Mouse (Mus musculus): ENCODE measurements at regions not wholly inside any gene's neighbourhood (a gene's known extent, or its start where the extent isn't known, plus 50 kb on each side); places are given as distances from the start of the nearest gene placed in this dataset.

DNA sequence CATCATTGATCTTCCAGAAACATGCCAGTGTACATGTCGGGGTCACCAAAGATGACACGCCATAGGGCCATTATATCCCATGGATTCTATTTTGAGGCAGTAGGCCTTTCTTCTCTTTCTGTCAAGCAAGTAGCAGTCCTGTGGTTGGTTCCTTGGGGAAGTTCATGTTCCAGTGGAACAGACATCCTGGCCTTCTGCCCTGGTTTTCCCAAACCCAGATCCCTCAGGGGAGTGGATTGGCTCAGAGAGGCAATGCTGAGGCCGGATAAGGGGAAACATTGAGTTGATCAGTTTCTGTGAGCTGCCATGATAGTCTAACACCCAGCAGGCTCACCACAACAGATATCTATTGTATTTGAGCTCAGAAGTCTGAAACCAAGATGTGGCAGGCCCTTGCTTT is 125.9 kb downstream of the Pdgfra start:
- Histone ChIP-seq H3K27me3 (replicated peaks) (peaks cover 2% of the 10 kb centered on the region), H3K36me3 (replicated peaks; ENCODE audit: low read length) (no peaks in the 10 kb centered on the region), H3K4me1 (peaks cover 46% of the 10 kb centered on the region), H3K9me3 (no peaks in the 10 kb centered on the region), H3K4me3 (replicated peaks) (no peak overlapping the region)
- no peak for TF ChIP-seq FLI1 (IDR thresholded peaks at IDR 0.05; ENCODE audit: low read length)
- no peak for TF ChIP-seq GATA1 (IDR thresholded peaks at IDR 0.05; ENCODE audit: borderline replicate concordance, low read length)

DNA sequence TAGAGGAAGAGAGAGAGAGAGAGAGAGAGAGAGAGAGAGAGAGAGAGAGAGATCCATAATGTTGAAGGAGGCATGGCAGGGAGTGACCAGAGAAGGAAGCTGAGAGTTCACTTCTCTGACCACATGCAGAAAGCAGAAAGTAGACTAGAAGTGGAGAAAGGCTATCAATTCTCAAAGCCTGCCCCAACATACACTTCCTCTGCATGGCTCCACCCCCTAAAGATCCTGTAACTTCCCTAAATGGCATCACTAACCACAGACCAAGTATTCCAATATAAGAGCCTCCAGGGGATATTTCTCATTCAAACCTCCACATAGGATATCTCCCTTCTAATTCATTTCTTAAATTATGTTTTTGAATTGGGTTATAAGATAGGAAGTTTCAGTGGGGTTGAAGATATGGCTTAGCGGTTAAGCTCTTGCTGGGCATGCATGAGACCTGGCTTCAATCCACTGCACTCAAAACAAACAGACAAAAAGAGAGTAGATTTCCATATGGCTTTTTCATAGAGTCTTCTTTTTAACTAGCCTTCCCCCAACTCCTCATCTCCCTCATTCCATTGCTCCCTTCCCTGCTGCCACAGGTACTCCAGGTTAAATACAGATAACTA is 127.6 kb downstream of the Pdgfra start:
- peaks cover 50% of the 10 kb centered on the region for H3K4me1 ChIP-seq
- H3K36me3 ChIP-seq (replicated peaks; ENCODE audit: low read length): no peaks in the 10 kb centered on the region
- H3K4me3 ChIP-seq (replicated peaks): no peak overlapping the region
- H3K9me3 ChIP-seq: no peaks in the 10 kb centered on the region
- no peaks in the 10 kb centered on the region for H3K27me3 ChIP-seq (replicated peaks)
- TF ChIP-seq GATA1 (IDR thresholded peaks at IDR 0.05; ENCODE audit: borderline replicate concordance, low read length) (no peak), FLI1 (IDR thresholded peaks at IDR 0.05; ENCODE audit: low read length) (no peak)

- Histone ChIP-seq H3K4me1 (peaks cover 50% of the 10 kb centered on the region), H3K4me3 (replicated peaks) (peak overlapping the region; percentile 42)
- no peak for TF ChIP-seq FLI1 (IDR thresholded peaks at IDR 0.05; ENCODE audit: low read length)
- no peak for TF ChIP-seq GATA1 (IDR thresholded peaks at IDR 0.05; ENCODE audit: borderline replicate concordance, low read length)
Observed at GRCm38 (mm10) chr5:75280698-75281097, 128.6 kb downstream of the Pdgfra start.

DNA sequence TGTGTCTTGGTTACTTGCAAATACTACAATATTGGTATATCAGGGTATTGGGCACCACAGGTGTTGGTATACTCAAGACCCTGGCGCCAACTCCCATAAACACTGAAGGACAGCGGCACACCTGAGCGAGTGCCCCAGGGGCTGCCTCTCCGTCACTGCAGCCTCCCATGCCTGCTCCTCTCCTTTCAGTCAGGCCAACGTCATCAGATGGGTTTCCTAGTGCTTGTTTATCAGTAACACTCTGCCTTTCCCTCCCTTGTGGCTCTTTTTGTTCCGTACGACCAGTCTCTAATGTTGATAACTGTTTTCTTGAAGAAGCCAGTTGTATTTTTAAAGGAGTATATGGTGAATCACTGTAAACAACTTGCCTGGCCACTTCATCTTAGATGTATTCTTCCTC is 129.4 kb downstream of the Pdgfra start:
- no peaks in the 10 kb centered on the region for H3K36me3 ChIP-seq (replicated peaks; ENCODE audit: low read length)
- H3K27me3 ChIP-seq (replicated peaks): peaks cover 7% of the 10 kb centered on the region
- H3K4me1 ChIP-seq: peaks cover 50% of the 10 kb centered on the region
- no peaks in the 10 kb centered on the region for H3K9me3 ChIP-seq
- no peak for TF ChIP-seq GATA1 (IDR thresholded peaks at IDR 0.05; ENCODE audit: borderline replicate concordance, low read length)
- TF ChIP-seq FLI1 (IDR thresholded peaks at IDR 0.05; ENCODE audit: low read length): no peak
- H3K4me3 ChIP-seq (replicated peaks): no peak overlapping the region

More at GRCm38 (mm10) chr5:75280698-75281097, 128.6 kb downstream of the Pdgfra start:
- Histone ChIP-seq H3K27me3 (replicated peaks) (peaks cover 4% of the 10 kb centered on the region), H3K9me3 (no peaks in the 10 kb centered on the region), H3K36me3 (replicated peaks; ENCODE audit: low read length) (no peaks in the 10 kb centered on the region)

DNA sequence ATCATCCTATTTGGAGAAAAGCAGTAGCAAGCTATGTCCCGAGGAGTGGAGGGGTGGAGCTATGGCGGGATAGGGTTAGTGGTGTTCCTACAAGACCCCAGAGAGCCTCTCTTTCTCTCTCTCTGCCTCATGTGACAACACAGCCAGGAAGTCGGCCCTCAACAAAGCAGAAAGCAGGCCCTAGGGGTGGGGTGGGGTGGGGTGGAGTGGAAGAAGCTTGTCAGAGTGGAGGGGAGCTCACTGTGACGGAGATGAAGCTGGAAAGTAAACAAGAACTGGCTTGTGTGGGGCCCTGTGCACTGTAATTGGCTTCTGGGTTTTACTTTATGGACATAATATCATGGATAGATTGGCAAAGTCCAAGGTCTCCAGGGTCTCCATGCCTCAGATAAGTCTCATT is 130.5 kb downstream of the Pdgfra start:
- Histone ChIP-seq H3K27me3 (replicated peaks) (peaks cover 9% of the 10 kb centered on the region), H3K9me3 (no peaks in the 10 kb centered on the region), H3K36me3 (replicated peaks; ENCODE audit: low read length) (no peaks in the 10 kb centered on the region), H3K4me1 (peaks cover 50% of the 10 kb centered on the region), H3K4me3 (replicated peaks) (no peak overlapping the region)
- TF ChIP-seq GATA1 (IDR thresholded peaks at IDR 0.05; ENCODE audit: borderline replicate concordance, low read length): no peak
- TF ChIP-seq FLI1 (IDR thresholded peaks at IDR 0.05; ENCODE audit: low read length): no peak

- no peak overlapping the region for H3K4me3 ChIP-seq (replicated peaks)
- no peaks in the 10 kb centered on the region for H3K9me3 ChIP-seq
- peaks cover 11% of the 10 kb centered on the region for H3K27me3 ChIP-seq (replicated peaks)
- peaks cover 41% of the 10 kb centered on the region for H3K4me1 ChIP-seq
- no peaks in the 10 kb centered on the region for H3K36me3 ChIP-seq (replicated peaks; ENCODE audit: low read length)
- TF ChIP-seq FLI1 (IDR thresholded peaks at IDR 0.05; ENCODE audit: low read length): no peak
- no peak for TF ChIP-seq GATA1 (IDR thresholded peaks at IDR 0.05; ENCODE audit: borderline replicate concordance, low read length)
Observed at GRCm38 (mm10) chr5:75283841-75284240, 131.7 kb downstream of the Pdgfra start.

DNA sequence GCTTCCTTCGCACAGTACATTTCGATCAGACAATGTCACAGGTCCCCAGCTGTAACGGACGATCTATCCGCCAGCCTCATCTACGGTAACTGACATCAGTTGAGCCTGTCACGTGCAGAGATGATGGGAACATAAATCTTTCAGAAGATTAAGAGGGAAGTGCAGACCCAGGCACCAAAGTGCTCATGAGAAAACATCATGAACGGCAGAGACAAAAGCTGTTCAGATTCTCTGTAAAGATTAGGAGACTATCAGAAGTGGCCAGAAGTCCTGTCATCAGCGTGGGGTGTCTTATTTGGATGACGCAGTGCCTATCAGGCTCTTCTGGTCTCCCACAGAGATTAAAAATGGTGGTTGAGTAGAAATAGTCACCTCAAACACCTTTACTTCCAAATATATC is 133.9 kb downstream of the Pdgfra start:
- H3K4me1 ChIP-seq: peaks cover 23% of the 10 kb centered on the region

DNA sequence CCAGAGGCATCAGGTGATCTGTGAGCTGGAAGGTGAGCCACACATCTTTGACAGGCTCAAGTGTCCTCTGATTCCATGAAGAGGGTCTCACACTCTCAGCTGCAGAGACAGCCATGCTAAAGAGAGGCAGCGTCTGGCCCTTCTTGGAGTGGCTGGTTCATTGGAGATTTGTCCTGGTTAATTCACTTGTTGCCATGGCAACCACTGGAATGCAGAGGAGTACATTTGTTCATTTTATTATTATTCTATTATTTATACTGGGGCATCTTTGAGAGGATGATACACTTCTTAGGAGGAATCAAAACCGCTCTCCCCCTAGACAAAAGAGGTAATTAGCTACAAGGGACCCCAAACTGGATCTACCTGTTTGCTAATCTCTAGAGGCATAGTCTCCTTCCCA is 143.6 kb downstream of the Pdgfra start:
- no peak for TF ChIP-seq GATA1 (IDR thresholded peaks at IDR 0.05; ENCODE audit: borderline replicate concordance, low read length)
- TF ChIP-seq FLI1 (IDR thresholded peaks at IDR 0.05; ENCODE audit: low read length): no peak
- no peaks in the 10 kb centered on the region for H3K4me1 ChIP-seq

More for the DNA sequence above, 133.9 kb downstream of the Pdgfra start:
- H3K4me3 ChIP-seq (replicated peaks): no peak overlapping the region
- no peaks in the 10 kb centered on the region for H3K9me3 ChIP-seq
- TF ChIP-seq FLI1 (IDR thresholded peaks at IDR 0.05; ENCODE audit: low read length) (no peak), GATA1 (IDR thresholded peaks at IDR 0.05; ENCODE audit: borderline replicate concordance, low read length) (no peak)
- H3K27me3 ChIP-seq (replicated peaks): peaks cover 13% of the 10 kb centered on the region
- no peaks in the 10 kb centered on the region for H3K36me3 ChIP-seq (replicated peaks; ENCODE audit: low read length)

DNA sequence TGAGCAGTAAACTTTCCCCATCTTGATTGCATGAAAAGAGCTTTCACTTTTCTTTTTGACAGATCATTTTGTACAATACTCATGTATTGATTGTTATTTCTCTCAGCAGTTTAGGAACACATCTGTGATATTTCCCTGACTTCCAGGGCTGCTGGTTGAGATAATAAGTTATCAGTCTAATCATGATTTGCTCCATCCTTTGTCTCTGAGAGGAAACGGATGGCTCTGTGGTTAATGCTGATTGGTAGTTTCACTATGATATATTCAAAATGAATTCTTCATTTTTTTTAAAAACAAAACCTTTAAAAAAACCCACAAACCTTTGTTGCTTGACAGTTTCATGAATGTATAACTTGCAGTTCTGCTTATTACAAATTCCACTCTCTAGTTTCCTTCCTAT is 160.8 kb downstream of the Pdgfra start:
- Histone ChIP-seq H3K4me1 (peaks cover 14% of the 10 kb centered on the region), H3K36me3 (replicated peaks; ENCODE audit: low read length) (no peaks in the 10 kb centered on the region), H3K4me3 (replicated peaks) (no peak overlapping the region), H3K27me3 (replicated peaks) (no peaks in the 10 kb centered on the region), H3K9me3 (no peaks in the 10 kb centered on the region)
- TF ChIP-seq GATA1 (IDR thresholded peaks at IDR 0.05; ENCODE audit: borderline replicate concordance, low read length) (no peak), FLI1 (IDR thresholded peaks at IDR 0.05; ENCODE audit: low read length) (no peak)

More for the DNA sequence above, 143.6 kb downstream of the Pdgfra start:
- Histone ChIP-seq H3K36me3 (replicated peaks; ENCODE audit: low read length) (no peaks in the 10 kb centered on the region), H3K27me3 (replicated peaks) (peaks cover 22% of the 10 kb centered on the region), H3K9me3 (no peaks in the 10 kb centered on the region), H3K4me3 (replicated peaks) (no peak overlapping the region)

- peak overlapping the region; percentile 85 for H3K4me3 ChIP-seq (replicated peaks)
- TF ChIP-seq GATA1 (IDR thresholded peaks at IDR 0.05; ENCODE audit: borderline replicate concordance, low read length) (no peak), FLI1 (IDR thresholded peaks at IDR 0.05; ENCODE audit: low read length) (no peak)
Observed at GRCm38 (mm10) chr5:75315956-75316355, 163.9 kb downstream of the Pdgfra start.

More at GRCm38 (mm10) chr5:75315956-75316355, 163.9 kb downstream of the Pdgfra start:
- Histone ChIP-seq H3K9me3 (no peaks in the 10 kb centered on the region), H3K36me3 (replicated peaks; ENCODE audit: low read length) (no peaks in the 10 kb centered on the region), H3K27me3 (replicated peaks) (no peaks in the 10 kb centered on the region), H3K4me1 (peaks cover 28% of the 10 kb centered on the region)
